Mouse (Mus musculus) mammary gland, adult 2 months (tissue): Measurements from ENCODE around the gene Dpy19l1. TPM values are rescaled to one million over a fixed set of nuclear protein-coding genes. Genes with fewer than 3 reads are reported as not detected.

Experiments used
- polyA plus RNA-seq: library from polyadenylated mRNA; depleted of rRNA; stranded (reverse); fragments of >200 nt; gene quantifications from 2 replicates; pipeline ENCODE4 v1.2.3, GENCODE M21; 2012; ENCODE audit warnings: low replicate concordance; rRNA removed

Dpy19l1 gene
- 8.8 and 18.2 TPM in 2 replicates for polyA plus RNA-seq

GRCm38 (mm10) chr9:24503067-24503857 lies at the start of gene Dpy19l1:
Dpy19l1 (minus strand) TSS chr9:24503140.

Other genes with a start within 250 kb of the Dpy19l1 start
- not detected in 2 replicates for gene Cypt4, start 122.1 kb upstream of the Dpy19l1 start, polyA plus RNA-seq
- 0.03 TPM in 1 of 2 replicates, not detected in the other for gene Dpy19l2, start 193.2 kb upstream of the Dpy19l1 start, polyA plus RNA-seq